Mouse (Mus musculus) gastrocnemius, postnatal 10 days (tissue): ENCODE measurements around the gene Atxn7l3. TPM values are rescaled to one million over a fixed set of nuclear protein-coding genes. Genes with fewer than 3 reads are reported as not detected.
A peak's percentile ranks its signal among the peaks of the same experiment; 100 is the strongest.

Experiments used
- DNase-seq: peaks from one replicate; pipeline ENCODE4 v3.0.0; 2021; ENCODE audit warnings: mixed read lengths
- total RNA-seq, 2 experiments: library from RNA; stranded (reverse); gene quantifications; 2 replicates each; pipeline ENCODE4 v1.2.3; 2021

Gene Atxn7l3
- total RNA-seq, 2 experiments from 2014 or later, result 20.8 to 25.5 TPM

DNA sequence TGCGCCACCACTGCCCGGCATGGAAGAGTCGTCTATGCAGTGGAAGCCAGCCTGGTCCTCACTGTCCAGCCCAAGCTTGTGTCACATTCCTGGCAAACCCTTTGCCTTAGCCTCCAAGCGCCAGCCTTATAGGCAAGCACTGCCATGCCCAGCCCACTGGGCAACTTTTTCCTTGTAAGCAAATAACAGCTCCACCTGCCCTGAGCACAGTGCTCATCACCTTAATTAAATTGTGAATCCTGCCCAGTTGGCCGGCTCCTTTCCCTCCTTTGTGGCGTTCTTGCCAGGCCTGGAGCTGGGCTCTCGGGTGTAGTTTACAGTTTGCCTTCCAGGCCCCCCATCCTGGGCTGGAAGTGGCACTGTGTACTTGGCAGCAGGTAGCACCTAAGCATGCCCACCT lies 33.2 kb downstream of the Atxn7l3 start:
- no peak for DNase-seq

DNA sequence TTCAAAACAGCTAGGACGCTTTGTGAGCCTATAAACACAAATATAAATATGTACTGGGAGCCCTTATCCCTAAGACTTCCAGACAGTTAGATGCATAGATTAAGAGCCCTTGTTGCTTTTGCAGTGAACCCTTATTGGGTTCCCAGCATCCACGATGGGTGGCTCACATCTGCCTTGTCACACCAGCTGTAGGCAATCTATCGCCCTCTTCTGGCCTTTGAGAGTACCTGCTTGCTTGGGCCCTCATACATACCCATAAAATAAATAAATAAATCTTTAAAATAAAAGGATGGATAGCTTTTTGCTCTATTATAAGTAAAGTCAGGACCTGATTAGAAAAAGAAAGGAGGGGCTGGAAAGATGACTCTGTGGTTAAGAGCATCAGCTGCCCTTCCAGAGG lies 37.9 kb downstream of the Atxn7l3 start:
- no peak for DNase-seq

DNA sequence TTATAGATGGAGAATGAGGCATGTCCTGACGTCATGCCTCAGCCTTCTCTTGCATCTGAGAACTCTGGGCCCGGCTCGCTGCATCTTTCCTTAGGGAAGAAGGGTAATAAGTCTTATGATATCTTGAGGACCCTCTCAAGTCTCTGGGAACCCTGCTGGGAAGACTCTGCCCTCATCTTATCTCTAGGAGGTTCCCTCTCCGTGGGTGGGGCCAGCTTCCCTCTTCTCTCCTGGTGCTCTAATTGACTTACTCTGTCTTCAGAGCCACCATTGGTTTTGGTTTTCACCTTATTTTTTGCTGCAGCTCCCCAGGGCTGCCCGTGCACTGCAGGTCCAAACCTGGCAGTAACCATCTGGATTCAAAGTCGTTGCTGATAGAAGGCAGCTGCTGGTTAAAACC lies 38.3 kb downstream of the Atxn7l3 start:
- no peak for DNase-seq

DNA sequence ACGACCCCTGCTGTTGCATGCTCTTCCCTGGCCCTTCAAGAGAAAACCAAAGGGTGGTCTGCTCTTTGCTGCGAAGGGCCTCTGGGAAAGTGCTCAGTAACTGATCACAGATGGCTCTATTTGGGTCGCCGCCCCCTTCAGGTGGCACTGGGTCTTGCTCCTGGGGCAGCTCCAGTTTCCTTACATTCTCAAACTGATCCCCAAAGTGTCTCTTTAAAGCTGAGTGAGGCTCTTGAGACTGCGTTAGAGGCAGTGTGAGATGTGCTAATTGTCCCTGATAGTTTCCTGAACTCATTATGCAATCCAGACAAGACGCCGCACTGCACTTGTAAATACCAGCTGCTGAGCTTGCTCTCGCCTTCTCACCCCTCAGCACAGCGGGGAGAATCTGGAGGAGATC lies 38.9 kb downstream of the Atxn7l3 start:
- DNase-seq, result no peak

DNA sequence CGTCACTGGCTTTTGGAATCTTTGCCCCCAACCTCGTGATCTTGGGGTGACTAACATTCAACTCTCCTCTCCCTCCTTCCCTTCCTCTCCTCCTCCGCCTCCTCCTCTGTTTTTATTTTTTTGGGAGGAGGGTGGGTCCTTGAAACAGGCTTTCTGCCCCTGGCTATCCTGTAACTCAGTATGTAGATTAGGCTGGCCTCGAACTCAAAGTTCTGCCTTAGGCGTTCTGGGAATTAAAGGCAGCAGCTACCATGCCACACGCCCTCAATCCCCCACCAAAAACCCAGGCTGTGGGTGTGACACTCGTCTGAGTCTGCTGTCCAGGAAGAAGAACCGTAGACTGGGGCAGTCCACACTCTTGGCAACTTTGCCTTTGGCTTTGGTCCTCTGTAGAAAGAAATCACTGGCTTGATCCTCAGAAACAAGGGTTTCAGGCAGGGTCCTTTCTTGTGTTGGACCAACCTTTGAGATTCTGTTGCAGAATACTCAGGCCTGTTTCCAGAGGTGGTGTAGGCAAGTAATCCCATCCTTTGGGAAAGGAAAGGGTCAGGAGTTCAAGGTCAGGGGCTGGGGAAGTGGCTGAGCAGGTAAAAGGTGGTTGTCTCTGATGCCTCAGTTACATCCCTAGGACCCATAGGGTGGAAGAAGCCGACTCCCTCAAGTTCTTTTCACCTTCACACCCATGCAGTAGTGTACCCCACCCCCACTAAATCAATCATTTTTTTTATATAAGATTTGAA lies 46.9 kb downstream of the Atxn7l3 start:
- no peak for DNase-seq

DNA sequence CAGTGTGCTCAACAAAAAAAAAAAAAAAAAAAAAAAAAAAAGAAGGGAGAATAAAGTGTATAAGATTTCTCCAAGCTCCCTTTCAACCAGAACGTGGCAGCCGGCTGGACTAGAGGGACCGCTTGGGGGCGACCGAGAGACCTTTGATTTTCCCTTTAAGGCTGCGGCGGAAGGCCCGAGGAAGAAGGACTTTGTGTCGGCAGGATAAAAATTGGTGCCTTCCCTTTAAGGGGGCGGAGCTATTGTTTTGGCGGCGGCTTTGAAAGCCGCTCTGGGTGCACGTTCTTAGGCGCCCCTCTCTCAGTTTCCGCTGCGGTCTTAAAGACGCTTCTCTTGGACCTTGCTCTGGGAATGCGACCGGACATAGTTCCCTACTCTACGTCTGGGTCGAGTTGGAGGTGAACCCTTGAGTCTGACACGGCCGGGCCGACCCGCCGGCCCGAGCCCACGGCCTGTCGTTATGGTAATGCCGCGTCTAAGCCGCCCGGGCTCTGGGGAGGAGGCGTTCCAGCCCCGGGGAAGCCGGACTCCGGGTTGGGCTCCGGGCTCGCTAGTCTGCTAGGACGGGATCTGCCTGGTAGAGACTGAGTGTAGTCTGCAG lies 47.7 kb downstream of the Atxn7l3 start, which contains the start of gene BC030867:
BC030867 (plus strand) TSS at position 253 of the 601 bp plus-strand sequence.
- peak; percentile 92 for DNase-seq

DNA sequence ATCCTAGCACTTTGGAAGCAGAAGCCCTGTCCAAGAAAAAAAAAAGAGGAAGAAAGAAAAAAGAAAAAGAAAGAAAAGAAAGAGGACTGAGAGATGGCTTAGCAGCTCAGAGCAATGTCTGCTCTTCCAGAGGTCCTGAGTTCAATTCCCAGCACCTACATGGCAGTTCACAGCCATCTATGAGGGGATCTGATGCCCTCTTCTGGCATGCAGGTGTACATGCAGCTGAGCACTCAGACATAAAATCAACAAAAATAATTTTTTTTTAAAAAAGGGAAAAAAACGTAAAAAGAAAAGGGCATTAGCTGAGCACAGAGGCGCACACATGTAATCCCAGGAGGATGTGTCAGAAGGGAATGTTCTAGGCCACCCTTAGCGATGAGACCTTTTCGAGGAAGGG lies 49.6 kb downstream of the Atxn7l3 start:
- DNase-seq, result no peak

DNA sequence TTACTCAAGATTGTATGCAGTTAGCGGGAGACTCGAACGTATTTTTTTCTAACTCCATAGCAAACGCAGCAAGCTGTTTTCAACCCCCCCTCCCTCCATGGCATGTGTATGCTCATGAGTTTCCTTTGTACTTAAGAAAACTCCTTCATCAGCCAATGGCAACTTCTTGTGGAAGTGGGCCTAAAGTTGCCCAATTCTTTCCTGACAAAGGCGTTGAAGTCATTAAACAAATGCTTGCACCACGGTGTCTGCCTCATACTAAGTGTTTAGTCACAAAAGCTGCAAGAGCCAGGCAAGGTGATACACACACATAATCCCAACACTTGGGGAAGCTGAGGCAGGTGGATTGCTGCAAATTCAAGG lies 50.2 kb downstream of the Atxn7l3 start:
- DNase-seq, result no peak

DNA sequence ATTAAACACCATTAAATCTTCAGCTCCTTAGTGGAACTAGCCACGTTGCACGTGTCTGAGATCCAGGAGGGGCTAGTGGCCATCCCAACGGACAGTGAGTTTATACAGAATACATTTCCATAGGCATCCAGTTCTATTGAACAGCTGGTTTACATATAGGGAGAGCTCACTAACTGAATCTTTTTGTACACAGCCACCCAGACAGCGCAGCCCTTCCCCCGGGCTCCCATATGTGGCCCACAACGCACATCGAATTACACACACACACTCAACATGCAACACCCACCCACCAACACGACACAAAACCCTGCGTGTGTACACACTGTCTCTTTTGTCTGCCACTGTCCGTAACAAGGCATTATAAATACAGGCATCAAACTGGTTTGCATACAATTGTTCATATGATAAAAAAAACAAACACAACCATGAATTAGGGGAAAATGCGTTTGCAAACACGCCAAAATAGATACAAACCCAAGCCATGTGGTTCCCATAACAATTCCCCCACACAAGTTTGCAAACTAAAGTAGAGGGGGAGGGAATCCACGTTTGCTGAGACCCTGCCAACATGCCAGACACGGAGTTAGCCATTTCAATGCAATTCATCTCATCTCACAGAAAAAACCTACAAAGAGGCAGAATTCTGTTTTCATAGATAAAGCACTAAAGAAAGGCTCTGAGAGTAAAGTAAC lies 50.7 kb downstream of the Atxn7l3 start:
- DNase-seq, result no peak

DNA sequence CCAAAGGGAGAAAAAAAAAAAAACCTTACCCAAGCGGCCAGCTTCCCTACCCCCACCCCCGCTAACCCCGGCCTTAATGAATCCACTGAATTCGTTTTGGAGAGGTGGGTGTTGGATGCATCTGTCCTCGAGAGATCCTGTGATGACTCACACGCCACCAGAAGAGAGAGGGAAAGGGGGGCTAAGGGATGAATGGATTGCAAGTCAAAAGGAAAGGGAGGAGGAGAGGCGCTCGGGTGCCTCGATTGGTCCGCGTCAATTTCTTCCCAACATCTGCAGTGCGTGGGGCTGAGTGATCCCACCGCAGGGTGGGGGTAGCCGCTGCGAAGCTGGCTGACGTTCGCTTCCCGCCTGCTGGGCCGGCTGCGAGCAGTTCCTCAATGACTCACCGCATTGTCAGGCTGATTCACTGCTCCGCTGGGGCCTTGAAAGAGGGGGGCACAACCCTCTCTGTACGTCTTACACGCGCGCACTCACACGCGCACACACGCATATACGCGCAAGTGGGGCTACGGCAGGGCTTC lies 51.4 kb downstream of the Atxn7l3 start:
- peak; percentile 51 for DNase-seq

DNA sequence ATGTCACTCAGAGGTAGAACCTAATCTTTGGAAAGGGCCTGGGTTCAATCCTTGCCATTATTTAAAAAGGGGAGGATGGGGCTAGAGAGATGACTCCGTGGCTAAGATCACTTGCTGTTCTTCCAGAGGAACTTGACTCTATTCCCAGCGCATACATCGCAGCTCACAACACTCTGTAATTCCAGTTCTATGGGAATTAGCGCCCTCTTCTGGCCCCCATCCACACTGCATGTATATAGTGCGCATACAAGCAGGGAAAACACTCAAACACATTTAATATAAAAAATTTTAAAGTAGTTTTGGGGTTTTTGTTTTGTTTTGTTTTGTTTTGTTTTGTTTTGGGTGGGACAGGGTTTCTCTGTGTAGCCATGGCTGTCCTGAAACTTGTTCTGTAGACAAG lies 54.6 kb downstream of the Atxn7l3 start:
- no peak for DNase-seq

DNA sequence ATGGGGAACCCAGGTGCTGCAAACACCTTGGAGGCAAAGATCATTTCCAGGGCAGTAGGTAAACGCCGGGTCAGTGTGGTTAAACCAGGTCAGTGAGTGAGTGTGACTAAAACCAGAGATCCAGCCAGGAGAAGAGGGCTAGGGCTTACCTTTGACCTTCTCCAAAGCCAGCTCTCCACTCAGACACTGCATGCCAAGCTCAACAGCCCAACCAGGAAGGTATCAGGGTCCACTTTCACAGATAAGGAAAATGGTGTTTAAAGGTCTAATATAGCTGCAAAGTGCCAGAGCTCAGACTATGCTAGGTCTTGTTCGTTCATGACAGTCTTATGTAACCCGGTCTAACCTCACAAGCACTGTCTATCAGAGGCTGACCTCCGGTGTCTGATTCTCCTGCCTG lies 55.2 kb downstream of the Atxn7l3 start:
- DNase-seq, result no peak

DNA sequence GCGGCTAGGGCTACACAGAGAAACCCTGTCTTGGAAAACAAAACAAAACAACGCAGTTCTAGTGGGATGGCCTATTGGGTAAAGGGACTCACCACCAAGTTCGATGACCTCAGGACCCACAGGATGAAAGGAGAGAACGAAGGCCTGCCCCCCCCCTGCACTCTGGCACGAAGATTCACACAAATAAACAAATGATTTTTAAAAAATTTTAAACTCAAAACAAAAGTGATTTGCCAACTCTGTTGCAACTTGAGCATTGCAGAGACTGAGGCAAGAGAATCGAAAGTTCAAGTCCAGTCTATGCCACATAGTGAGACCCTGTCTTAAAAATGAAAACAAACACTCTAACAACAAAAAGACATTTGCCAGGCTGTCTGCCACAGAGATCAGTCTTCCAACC lies 55.8 kb downstream of the Atxn7l3 start:
- no peak for DNase-seq

Other genes with a start within 250 kb of the Atxn7l3 start
- gene Mpp2, start 208.1 kb downstream of the Atxn7l3 start, total RNA-seq, result 1 to 10 TPM; 1.1 to 1.5 TPM
- not detected for gene Ppy, start 195.3 kb downstream of the Atxn7l3 start, total RNA-seq
- not detected for gene Pyy, start 188.8 kb downstream of the Atxn7l3 start, total RNA-seq
- gene Nags, start 151.1 kb downstream of the Atxn7l3 start, total RNA-seq, result not detected
- gene Tmem101, start 140.2 kb downstream of the Atxn7l3 start, total RNA-seq, result 10 to 100 TPM; 13.7 to 15.9 TPM
- 10 to 100 TPM; 83.1 to 84.4 TPM for gene Lsm12, start 111.3 kb downstream of the Atxn7l3 start, total RNA-seq
- gene G6pc3, start 107.0 kb downstream of the Atxn7l3 start, total RNA-seq, result 10 to 100 TPM; 32.2 to 34.6 TPM
- 10 to 100 TPM; 68.5 to 86.9 TPM for gene Hdac5, start 66.5 kb downstream of the Atxn7l3 start, total RNA-seq
- 1 to 10 TPM in 1 of 2 experiments, under 1 TPM in 1; 0.99 to 1.2 TPM for gene BC030867, start 47.7 kb downstream of the Atxn7l3 start, total RNA-seq
- 10 to 100 TPM; 48.7 to 54.4 TPM for gene Asb16, start 27.9 kb downstream of the Atxn7l3 start, total RNA-seq
- gene Tmub2, start 11.7 kb downstream of the Atxn7l3 start, total RNA-seq, result 10 to 100 TPM; 15.7 to 18.9 TPM
- gene Ubtf, start 23.1 kb upstream of the Atxn7l3 start, total RNA-seq, result 10 to 100 TPM; 56.0 to 64.8 TPM
- gene Slc4a1, start 69.6 kb upstream of the Atxn7l3 start, total RNA-seq, result 10 to 100 TPM in 1 of 2 experiments, 1 to 10 TPM in 1; 2.1 to 10.7 TPM
- gene Rundc3a, start 96.8 kb upstream of the Atxn7l3 start, total RNA-seq, result 1 to 10 TPM in 1 of 2 experiments, under 1 TPM in 1; 0.87 to 1.9 TPM
- 10 to 100 TPM; 51.7 to 53.5 TPM for gene Slc25a39, start 111.3 kb upstream of the Atxn7l3 start, total RNA-seq
- gene Grn, start 133.7 kb upstream of the Atxn7l3 start, total RNA-seq, result 10 to 100 TPM; 81.6 to 93.6 TPM
- gene Fam171a2, start 151.1 kb upstream of the Atxn7l3 start, total RNA-seq, result 10 to 100 TPM; 11.7 to 12.3 TPM
- 1 to 10 TPM; 1.9 to 3.7 TPM for gene Itga2b, start 173.5 kb upstream of the Atxn7l3 start, total RNA-seq